Mouse (Mus musculus): Measurements from ENCODE around the gene Tax1bp3. TPM values are rescaled to one million over a fixed set of nuclear protein-coding genes. Genes with fewer than 3 reads are reported as not detected.
A peak's percentile ranks its signal among the peaks of the same experiment; 100 is the strongest.

The Tax1bp3 gene
- total and polyA plus RNA-seq, 3 experiments: 2.6 to 3.3 (median 2.8) TPM

GRCm38 (mm10) chr11:73148209-73148608, 28.7 kb upstream of the Tax1bp3 start:
- TF ChIP-seq TBP (conservative IDR thresholded peaks at IDR 0.05; ENCODE audit: low read depth, low read length) (no peak), ZNF384 (IDR thresholded peaks at IDR 0.05; ENCODE audit: low read depth, low read length) (0 out of 2 replicates have a peak, but pooled peaks have one; percentile 27)

DNA sequence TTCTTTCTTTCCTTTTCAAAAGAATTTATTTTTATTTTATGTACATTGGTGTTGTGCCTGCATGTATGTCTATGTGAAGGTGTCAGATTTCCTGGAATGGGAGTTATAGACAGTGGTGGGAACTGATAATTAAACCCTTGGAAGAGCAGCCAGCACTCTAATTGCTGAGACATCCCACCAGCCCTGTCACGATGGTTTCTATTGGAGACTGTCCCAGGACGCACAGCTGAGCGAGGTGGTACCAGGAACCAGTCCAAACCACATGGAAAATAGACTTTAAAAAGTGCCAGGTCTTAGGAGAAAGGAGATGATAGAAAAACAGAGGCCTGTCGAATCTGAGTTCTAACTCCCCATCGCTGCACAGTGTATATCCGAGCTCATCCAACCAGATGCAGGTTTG, 21.8 kb upstream of the Tax1bp3 start:
- in situ Hi-C loops (cut with MboI; ENCODE audit: low pct_ligation_motif_present, low pct_unique_long_range_greater_than_20kb, low sequenced_read_pairs): no loop called here
- H3K36me3 ChIP-seq (replicated peaks in 1 of 2; ENCODE audit: control insufficient read depth in 1 of 2, insufficient read depth in 1 of 2, low read length in 1 of 2): no peaks in the 10 kb centered on the region
- H3K9me3 ChIP-seq (replicated peaks; ENCODE audit: low read length): no peaks in the 10 kb centered on the region
- H3K4me3 ChIP-seq (replicated peaks in 1 of 3; ENCODE audit: low read depth in 2 of 3, low read length in 2 of 3, poor library complexity in 1 of 3): no peak overlapping the region
- no peak for TF ChIP-seq MAZ (IDR thresholded peaks at IDR 0.05; ENCODE audit: low read depth, low read length)
- dilution Hi-C loops (cut with MboI; ENCODE audit: extremely low pct_ligation_motif_present, extremely low pct_unique_long_range_greater_than_20kb, low sequenced_read_pairs): no loop called here
- H3K27me3 ChIP-seq (replicated peaks): peaks cover 54% of the 10 kb centered on the region
- no peak overlapping the region for H3K9ac ChIP-seq (ENCODE audit: insufficient read depth, low read depth)
- no peak overlapping the region for H3K27ac ChIP-seq (ENCODE audit: insufficient read depth, low read depth)
- no peak overlapping the region for H3K4me2 ChIP-seq (ENCODE audit: insufficient read depth, low read depth, poor library complexity, severe bottlenecking)
- no peaks in the 10 kb centered on the region for H3K79me2 ChIP-seq (replicated peaks; ENCODE audit: control insufficient read depth, extremely low read depth, insufficient read depth, poor library complexity, severe bottlenecking)
- peaks cover 0 to 8% of the 10 kb centered on the region in 2 experiments; a peak in 2 of 4 replicates for H3K4me1 ChIP-seq (ENCODE audit: control insufficient read depth in 1 of 2, insufficient read depth in 2 of 2)
- no peak for DNase-seq (ENCODE audit: extremely low read depth)

More at GRCm38 (mm10) chr11:73148209-73148608, 28.7 kb upstream of the Tax1bp3 start:
- Histone ChIP-seq H3K9me3 (replicated peaks; ENCODE audit: low read length) (no peaks in the 10 kb centered on the region), H3K79me2 (replicated peaks; ENCODE audit: control insufficient read depth, extremely low read depth, insufficient read depth, poor library complexity, severe bottlenecking) (no peaks in the 10 kb centered on the region), H3K27ac (ENCODE audit: insufficient read depth, low read depth) (no peak overlapping the region), H3K27me3 (replicated peaks) (peaks cover 16% of the 10 kb centered on the region), H3K36me3 (replicated peaks in 1 of 2; ENCODE audit: control insufficient read depth in 1 of 2, insufficient read depth in 1 of 2, low read length in 1 of 2) (no peaks in the 10 kb centered on the region), H3K4me2 (ENCODE audit: insufficient read depth, low read depth, poor library complexity, severe bottlenecking) (no peak overlapping the region), H3K9ac (ENCODE audit: insufficient read depth, low read depth) (no peak overlapping the region), H3K4me3 (replicated peaks in 1 of 3; ENCODE audit: low read depth in 2 of 3, low read length in 2 of 3, poor library complexity in 1 of 3) (no peak overlapping the region), H3K4me1 (ENCODE audit: control insufficient read depth in 1 of 2, insufficient read depth in 2 of 2) (no peaks in the 10 kb centered on the region)
- no peak for DNase-seq (ENCODE audit: extremely low read depth)
- in situ Hi-C loops (cut with MboI; ENCODE audit: low pct_ligation_motif_present, low pct_unique_long_range_greater_than_20kb, low sequenced_read_pairs): loop anchor here (25.0 kb wide), 1 partner anchor 1214 kb away; the partner anchor contains the start of genes Olfr411 and Olfr412
- dilution Hi-C loops (cut with MboI; ENCODE audit: extremely low pct_ligation_motif_present, extremely low pct_unique_long_range_greater_than_20kb, low sequenced_read_pairs): no loop called here

GRCm38 (mm10) chr11:73159957-73160810, 16.7 kb upstream of the Tax1bp3 start, which contains the start of gene P2rx5:
Gene P2rx5, plus strand, starts transcription at chr11:73160421.
- peak; percentile 35 for DNase-seq (ENCODE audit: extremely low read depth)
- dilution Hi-C loops (cut with MboI; ENCODE audit: extremely low pct_ligation_motif_present, extremely low pct_unique_long_range_greater_than_20kb, low sequenced_read_pairs): no loop called here

More at GRCm38 (mm10) chr11:73159957-73160810, 16.7 kb upstream of the Tax1bp3 start, which contains the start of gene P2rx5:
- no peaks in the 10 kb centered on the region for H3K79me2 ChIP-seq (replicated peaks; ENCODE audit: control insufficient read depth, extremely low read depth, insufficient read depth, poor library complexity, severe bottlenecking)
- peaks cover 0 to 2% of the 10 kb centered on the region in 2 experiments for H3K36me3 ChIP-seq (replicated peaks in 1 of 2; ENCODE audit: control insufficient read depth in 1 of 2, insufficient read depth in 1 of 2, low read length in 1 of 2)
- TF ChIP-seq ZMIZ1 (IDR thresholded peaks at IDR 0.05; ENCODE audit: low read depth, low read length) (0 out of 2 replicates have a peak, but pooled peaks have one; percentile 35), USF2 (conservative IDR thresholded peaks at IDR 0.05; ENCODE audit: low read depth, low read length) (no peak), RCOR1 (conservative IDR thresholded peaks at IDR 0.05; ENCODE audit: low read depth, low read length) (no peak), MEF2A (IDR thresholded peaks at IDR 0.05; ENCODE audit: borderline replicate concordance, low read depth, low read length) (no peak), BHLHE40 (IDR thresholded peaks at IDR 0.05; ENCODE audit: low read depth, low read length) (no peak), UBTF (IDR thresholded peaks at IDR 0.05; ENCODE audit: low read depth, low read length) (0 out of 2 replicates have a peak, but pooled peaks have one; percentile 35), ZKSCAN1 (IDR thresholded peaks at IDR 0.05; ENCODE audit: borderline replicate concordance, low read depth, low read length) (no peak), JUND (conservative IDR thresholded peaks at IDR 0.05; ENCODE audit: low read depth, low read length) (no peak)
- peaks cover 0 to 21% of the 10 kb centered on the region in 2 experiments; a peak in 3 of 4 replicates for H3K4me1 ChIP-seq (ENCODE audit: control insufficient read depth in 1 of 2, insufficient read depth in 2 of 2)
- peak within 1 kb of the TSS in 2 of 3 experiments; percentile 5 to 38 for H3K4me3 ChIP-seq (replicated peaks in 1 of 3; ENCODE audit: low read depth in 2 of 3, low read length in 2 of 3, poor library complexity in 1 of 3)
- in situ Hi-C loops (cut with MboI; ENCODE audit: low pct_ligation_motif_present, low pct_unique_long_range_greater_than_20kb, low sequenced_read_pairs): no loop called here
- no peak within 1 kb of the TSS for H3K27ac ChIP-seq (ENCODE audit: insufficient read depth, low read depth)
- H3K27me3 ChIP-seq (replicated peaks): peaks cover 53% of the 10 kb centered on the region
- H3K4me2 ChIP-seq (ENCODE audit: insufficient read depth, low read depth, poor library complexity, severe bottlenecking): peak within 1 kb of the TSS; percentile 23; the same call in 1 of the 2 replicates
- no peak within 1 kb of the TSS for H3K9ac ChIP-seq (ENCODE audit: insufficient read depth, low read depth)
- no peaks in the 10 kb centered on the region for H3K9me3 ChIP-seq (replicated peaks; ENCODE audit: low read length)
